Mouse (Mus musculus): ENCODE measurements around the gene Sec61g. TPM values are rescaled to one million over a fixed set of nuclear protein-coding genes. Genes with fewer than 3 reads are reported as not detected.

Gene Sec61g
- polyA plus RNA-seq, 1 experiment = 4.3 TPM

DNA sequence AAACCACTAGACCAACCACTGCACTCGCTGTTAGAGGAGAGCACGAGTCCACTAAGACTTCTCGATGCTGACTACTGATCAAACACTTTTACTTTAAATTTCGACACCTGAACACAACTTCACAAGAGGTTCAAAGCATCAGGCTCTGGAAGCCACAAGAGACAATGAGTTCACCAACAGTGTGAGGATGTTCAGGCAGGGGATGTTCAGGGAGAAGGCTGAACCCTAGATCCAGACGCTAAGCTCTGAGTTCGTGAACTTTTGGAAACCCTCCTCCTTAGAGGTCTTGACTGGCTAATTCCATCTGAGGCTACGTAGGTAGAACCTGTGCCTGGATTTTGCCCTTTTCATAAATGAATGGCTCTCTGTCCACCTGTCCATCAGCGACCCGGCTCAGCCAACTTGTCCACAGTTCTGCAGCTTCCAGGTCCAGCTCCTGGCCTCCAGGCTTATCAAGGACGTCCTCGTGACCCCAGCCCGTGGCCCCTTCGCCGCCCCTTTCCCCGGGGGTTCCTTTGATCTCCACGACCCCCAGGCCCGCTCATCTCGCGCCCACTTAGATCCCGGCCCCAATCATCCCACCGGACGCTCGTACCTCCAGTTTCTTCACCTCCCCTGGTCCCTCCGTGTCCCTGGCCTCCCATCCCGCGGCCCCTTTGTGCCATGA is 766 bp downstream of the Sec61g start:
- H3K27me3 ChIP-seq (ENCODE audit: control insufficient read depth, insufficient read depth, low read length) = no peaks in the 10 kb centered on the region
- no peaks in the 10 kb centered on the region for H3K4me1 ChIP-seq (ENCODE audit: control insufficient read depth, insufficient read depth, insufficient read length, low read length)
- H3K27ac ChIP-seq (ENCODE audit: insufficient read depth, low read depth, low read length) = peak overlapping the region; percentile 60; the same call in 1 of the 2 replicates
- TF ChIP-seq POLR2A (IDR thresholded peaks at IDR 0.05; ENCODE audit: low read depth, low read length) = no peak
- H3K4me3 ChIP-seq (ENCODE audit: low read depth, low read length) = peak overlapping the region; percentile 96
- 1% methylated on average over 26 of the region's 26 CpGs for WGBS
- peaks cover 24% of the 10 kb centered on the region for H3K36me3 ChIP-seq (ENCODE audit: control insufficient read depth, insufficient read depth, low read length)

DNA sequence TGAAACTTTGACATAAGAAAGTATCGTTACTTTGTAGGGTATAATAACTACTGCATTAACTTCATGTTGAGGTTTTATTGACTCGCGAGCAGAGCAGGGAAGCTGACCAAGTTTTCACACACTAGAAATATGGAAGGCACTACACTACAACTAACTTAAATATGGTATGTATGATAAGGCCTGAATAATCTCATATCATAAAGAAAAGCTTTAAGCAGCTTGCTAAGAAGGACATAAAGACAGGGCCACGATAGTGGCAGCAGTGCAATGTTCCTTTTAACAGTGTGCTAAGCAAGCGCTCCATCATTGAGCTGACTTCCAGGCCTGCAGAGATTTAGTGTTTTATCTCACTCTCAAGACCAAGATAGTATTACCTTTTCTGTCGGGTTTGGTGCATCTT is 2.3 kb downstream of the Sec61g start:
- peaks cover 31% of the 10 kb centered on the region for H3K36me3 ChIP-seq (ENCODE audit: control insufficient read depth, insufficient read depth, low read length)

DNA sequence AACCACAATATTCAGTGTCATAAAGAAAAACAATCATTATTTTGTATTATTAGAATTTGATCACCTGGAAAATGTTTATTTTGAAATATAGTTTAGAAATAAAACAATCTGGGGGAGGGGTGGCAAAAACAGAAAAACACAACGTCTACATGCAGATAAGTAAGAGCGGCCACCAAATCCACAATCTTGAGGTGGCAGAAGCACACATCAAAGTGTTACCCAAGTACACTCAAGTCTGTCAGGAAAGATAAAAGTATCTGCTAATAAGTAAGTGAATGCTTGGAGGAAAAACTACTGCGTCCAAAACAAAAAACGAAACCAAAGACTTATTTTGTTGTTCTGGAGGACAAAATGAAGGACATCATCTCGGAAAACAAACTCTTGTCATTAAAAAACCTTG is 5.1 kb downstream of the Sec61g start:
- no peak overlapping the region for H3K4me3 ChIP-seq (ENCODE audit: low read depth, low read length)
- WGBS = 84% methylated on average over 5 of the region's 5 CpGs
- H3K36me3 ChIP-seq (ENCODE audit: control insufficient read depth, insufficient read depth, low read length) = peaks cover 37% of the 10 kb centered on the region
- TF ChIP-seq CTCF (IDR thresholded peaks at IDR 0.05; ENCODE audit: extremely low read depth, insufficient read length, insufficient replicate concordance, low read depth, low read length) (no peak), POLR2A (IDR thresholded peaks at IDR 0.05; ENCODE audit: low read depth, low read length) (no peak)
- H3K27ac ChIP-seq (ENCODE audit: insufficient read depth, low read depth, low read length) = no peak overlapping the region
- H3K4me1 ChIP-seq (ENCODE audit: control insufficient read depth, insufficient read depth, insufficient read length, low read length) = no peaks in the 10 kb centered on the region
- H3K27me3 ChIP-seq (ENCODE audit: control insufficient read depth, insufficient read depth, low read length) = no peaks in the 10 kb centered on the region

More for the DNA sequence above, 2.3 kb downstream of the Sec61g start:
- Histone ChIP-seq H3K4me1 (ENCODE audit: control insufficient read depth, insufficient read depth, insufficient read length, low read length) (no peaks in the 10 kb centered on the region), H3K27me3 (ENCODE audit: control insufficient read depth, insufficient read depth, low read length) (no peaks in the 10 kb centered on the region), H3K4me3 (ENCODE audit: low read depth, low read length) (no peak overlapping the region), H3K27ac (ENCODE audit: insufficient read depth, low read depth, low read length) (no peak overlapping the region)
- TF ChIP-seq CTCF (IDR thresholded peaks at IDR 0.05; ENCODE audit: extremely low read depth, insufficient read length, insufficient replicate concordance, low read depth, low read length) (no peak), POLR2A (IDR thresholded peaks at IDR 0.05; ENCODE audit: low read depth, low read length) (no peak)
- WGBS = 96% methylated on average over 6 of the region's 6 CpGs

DNA sequence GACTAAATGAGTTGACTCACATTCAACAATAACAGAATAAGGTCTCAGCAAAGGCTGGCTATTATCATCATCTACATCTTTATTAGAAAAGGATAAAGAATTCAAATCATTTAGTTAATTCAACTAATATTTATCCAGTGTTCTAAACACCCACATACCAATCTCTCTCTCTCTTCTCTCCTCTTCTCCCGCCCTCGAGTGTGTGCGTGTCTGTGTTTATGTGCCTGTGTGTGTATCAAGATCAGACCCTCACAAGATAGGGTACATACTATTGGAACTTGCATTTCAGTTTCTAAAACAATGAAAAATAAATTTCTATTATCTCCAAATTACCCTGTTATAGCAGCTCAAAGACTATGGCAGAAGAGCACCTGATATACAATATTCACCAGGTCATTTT is 5.5 kb downstream of the Sec61g start:
- no peak for TF ChIP-seq CTCF (IDR thresholded peaks at IDR 0.05; ENCODE audit: extremely low read depth, insufficient read length, insufficient replicate concordance, low read depth, low read length)
- no peak for TF ChIP-seq POLR2A (IDR thresholded peaks at IDR 0.05; ENCODE audit: low read depth, low read length)
- H3K36me3 ChIP-seq (ENCODE audit: control insufficient read depth, insufficient read depth, low read length) = peaks cover 37% of the 10 kb centered on the region
- no peak overlapping the region for H3K4me3 ChIP-seq (ENCODE audit: low read depth, low read length)
- H3K27ac ChIP-seq (ENCODE audit: insufficient read depth, low read depth, low read length) = no peak overlapping the region
- no peaks in the 10 kb centered on the region for H3K27me3 ChIP-seq (ENCODE audit: control insufficient read depth, insufficient read depth, low read length)
- 77% methylated on average over 3 of the region's 3 CpGs for WGBS
- H3K4me1 ChIP-seq (ENCODE audit: control insufficient read depth, insufficient read depth, insufficient read length, low read length) = no peaks in the 10 kb centered on the region

DNA sequence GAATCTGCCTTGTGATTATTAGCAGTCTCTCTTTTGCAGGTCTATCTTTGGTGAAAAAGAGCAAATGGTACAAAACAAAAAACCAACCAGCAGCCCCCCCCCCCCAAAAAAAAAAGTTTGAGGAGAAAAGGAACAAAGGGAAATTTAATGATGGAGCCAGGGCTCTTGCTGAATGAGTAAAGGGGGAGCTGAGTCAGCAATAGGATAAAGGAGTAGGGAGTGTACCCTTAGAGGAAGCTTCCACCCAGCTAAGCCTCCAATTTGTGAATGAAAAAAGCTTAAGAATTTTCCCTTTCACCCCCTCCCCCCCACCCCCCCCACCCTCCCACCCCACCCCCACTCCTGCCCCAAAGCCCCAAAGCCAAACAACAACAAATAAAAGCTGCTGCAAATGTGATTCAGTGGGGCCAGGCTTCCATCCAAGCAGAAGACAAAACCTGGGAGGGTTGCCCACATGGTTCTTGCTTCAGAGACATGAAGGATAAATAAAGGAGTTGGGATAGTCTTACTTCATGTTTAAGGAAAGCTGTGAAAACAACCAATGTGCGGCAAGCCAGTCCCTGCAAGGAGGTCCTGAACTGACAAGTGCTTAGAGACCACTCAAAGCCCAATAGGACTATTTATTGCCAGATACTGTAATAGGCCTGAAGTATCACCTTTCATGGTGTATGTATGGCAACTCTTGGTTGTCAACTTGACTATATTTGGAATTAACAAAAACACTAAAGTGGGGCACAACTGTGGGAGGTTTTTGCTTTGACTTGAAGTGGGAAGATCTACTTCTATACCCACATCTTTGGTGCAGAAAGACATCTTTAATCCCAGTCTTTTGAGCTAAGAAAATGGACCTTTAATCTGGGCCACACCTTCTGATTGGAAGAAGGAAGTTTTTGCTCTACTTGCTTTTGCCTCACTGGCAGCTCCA is 9.3 kb downstream of the Sec61g start:
- WGBS = 63% methylated on average over 1 of the region's 1 CpGs

More for the DNA sequence above, 9.3 kb downstream of the Sec61g start:
- H3K4me3 ChIP-seq (ENCODE audit: low read depth, low read length) = no peak overlapping the region
- H3K27ac ChIP-seq (ENCODE audit: insufficient read depth, low read depth, low read length) = no peak overlapping the region
- H3K27me3 ChIP-seq (ENCODE audit: control insufficient read depth, insufficient read depth, low read length) = no peaks in the 10 kb centered on the region
- no peaks in the 10 kb centered on the region for H3K4me1 ChIP-seq (ENCODE audit: control insufficient read depth, insufficient read depth, insufficient read length, low read length)
- TF ChIP-seq POLR2A (IDR thresholded peaks at IDR 0.05; ENCODE audit: low read depth, low read length) = no peak
- no peak for TF ChIP-seq CTCF (IDR thresholded peaks at IDR 0.05; ENCODE audit: extremely low read depth, insufficient read length, insufficient replicate concordance, low read depth, low read length)
- peaks cover 24% of the 10 kb centered on the region for H3K36me3 ChIP-seq (ENCODE audit: control insufficient read depth, insufficient read depth, low read length)

Other genes starting within 250 kb of the Sec61g start
- gene Egfr, start 243.7 kb upstream of the Sec61g start, polyA plus RNA-seq (2012; rRNA removed) = 26.3 and 63.3 TPM in 2 replicates

All from small intestine, adult 2 months (tissue).